Mouse (Mus musculus) layer of hippocampus, adult 9-11 months (tissue): ENCODE measurements around the gene Ran.
A peak's percentile ranks its signal among the peaks of the same experiment; 100 is the strongest.

ENCODE experiments used
- DNase-seq: peaks from one replicate; pipeline ENCODE4 v3.0.0; 2022

Gene Ran

DNA sequence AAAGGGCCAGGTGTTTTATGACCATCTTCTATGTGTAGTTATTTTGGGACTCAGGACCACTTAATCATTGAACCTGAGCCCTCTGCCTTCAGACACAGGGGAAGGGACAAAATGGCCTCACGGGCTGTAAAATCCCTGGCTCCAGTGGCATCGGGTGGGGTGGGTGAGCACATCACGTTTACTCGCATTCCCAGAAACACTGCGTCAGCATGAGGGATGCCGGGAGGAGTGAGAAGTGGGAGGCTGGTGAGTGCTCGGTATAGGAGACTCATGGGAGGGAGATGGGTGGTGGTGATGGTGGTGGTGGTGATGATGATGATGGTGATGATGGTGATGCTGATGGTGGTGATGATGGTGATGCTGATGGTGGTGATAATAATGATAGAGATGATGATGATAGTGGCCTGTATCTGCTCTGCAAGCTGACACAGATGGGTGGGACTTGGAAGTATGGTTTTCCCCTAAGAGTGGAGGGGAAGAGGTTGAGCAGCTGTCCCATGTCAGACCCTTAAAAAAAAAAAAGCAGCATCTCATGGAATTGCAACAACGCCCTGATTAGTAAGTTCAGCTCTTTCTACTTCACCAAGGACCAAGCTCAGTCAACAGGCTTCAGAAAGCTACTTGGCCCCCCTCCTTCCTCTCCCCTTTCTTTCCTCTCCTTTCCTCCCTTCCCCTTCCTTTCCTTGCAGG lies 46.8 kb downstream of the Ran start:
- DNase-seq, result no peak

- peak; percentile 52 for DNase-seq
Measured at GRCm38 (mm10) chr5:129067231-129067834, 47.5 kb downstream of the Ran start.

GRCm38 (mm10) chr5:129071761-129072280 lies 52.0 kb downstream of the Ran start:
- no peak for DNase-seq

DNA sequence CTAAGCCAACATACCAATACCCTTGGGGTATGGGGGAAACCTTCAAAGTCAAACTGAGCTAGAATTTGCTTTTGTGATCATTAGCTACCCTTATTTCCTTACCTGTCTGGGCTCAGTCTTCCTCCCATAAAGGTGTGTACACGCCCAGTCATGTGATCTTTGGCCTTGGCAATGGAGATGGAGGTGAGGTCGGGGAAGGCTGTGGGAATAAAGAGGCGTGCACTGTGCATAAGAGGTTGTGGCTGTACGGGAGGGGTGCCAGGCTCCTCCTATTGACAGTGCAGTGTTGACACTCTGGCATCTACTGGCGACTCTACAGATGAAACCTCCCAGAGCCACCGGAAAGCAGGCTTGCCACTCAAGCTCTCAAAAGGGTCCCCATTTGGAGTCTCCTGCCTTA lies 53.5 kb downstream of the Ran start:
- no peak for DNase-seq
